Mouse (Mus musculus): Measurements from ENCODE around the gene Ank2.

GRCm38 (mm10) chr3:126996721-126997120 is 502.4 kb downstream of the Ank2 start:
- no peak for TF ChIP-seq CTCF (IDR thresholded peaks at IDR 0.05; ENCODE audit: insufficient read depth, low read length)
- TF ChIP-seq POLR2A (IDR thresholded peaks at IDR 0.05; ENCODE audit: borderline replicate concordance, extremely low read depth, low read depth, low read length): no peak
